Mouse (Mus musculus): ENCODE measurements around the gene Cdk5. TPM values are rescaled to one million over a fixed set of nuclear protein-coding genes. Genes with fewer than 3 reads are reported as not detected.
"Not testable (repeated sequence)": the region's sequence is repeated elsewhere in the genome, so short reads cannot be mapped to it uniquely, and the experiment has no call there.

The Cdk5 gene
- polyA plus RNA-seq, 1 experiment from 2014 or later: 50.7 TPM

DNA sequence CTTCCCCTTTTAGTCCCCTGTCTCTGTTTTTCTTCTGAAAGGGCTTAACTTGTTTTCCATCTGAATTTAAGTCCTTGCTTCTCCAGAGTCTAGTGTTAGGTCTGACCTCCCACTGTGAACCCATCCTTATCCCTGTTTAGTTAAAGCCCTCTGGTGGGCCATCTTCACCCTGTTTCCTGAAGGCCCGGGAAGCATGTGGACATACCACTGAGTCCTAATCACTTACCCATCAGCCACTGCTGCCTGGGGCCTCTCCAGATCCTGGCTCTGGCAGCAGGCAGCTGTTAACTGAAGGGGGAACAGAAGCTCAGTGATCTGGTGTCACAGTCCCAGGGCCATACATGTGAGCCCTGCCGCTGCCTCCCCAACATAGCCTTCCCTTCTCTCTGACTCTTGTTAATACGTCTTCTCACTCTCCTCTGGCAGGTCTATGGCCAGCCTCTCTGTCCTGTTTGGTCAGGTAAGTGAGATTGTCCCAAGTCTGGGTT, 17.9 kb downstream of the Cdk5 start:
- Histone ChIP-seq H3K27me3 (replicated peaks; ENCODE audit: low read depth, poor library complexity, severe bottlenecking) (no peaks in the 10 kb centered on the region), H3K9me3 (no peaks in the 10 kb centered on the region), H3K4me1 (no peaks in the 10 kb centered on the region), H3K36me3 (replicated peaks) (peaks cover 81% of the 10 kb centered on the region), H3K4me3 (no peak overlapping the region), H3K27ac (replicated peaks) (no peak overlapping the region)
- no peak for DNase-seq (ENCODE audit: low spot score)
- 73% methylated on average over 3 of the region's 3 CpGs for WGBS

DNA sequence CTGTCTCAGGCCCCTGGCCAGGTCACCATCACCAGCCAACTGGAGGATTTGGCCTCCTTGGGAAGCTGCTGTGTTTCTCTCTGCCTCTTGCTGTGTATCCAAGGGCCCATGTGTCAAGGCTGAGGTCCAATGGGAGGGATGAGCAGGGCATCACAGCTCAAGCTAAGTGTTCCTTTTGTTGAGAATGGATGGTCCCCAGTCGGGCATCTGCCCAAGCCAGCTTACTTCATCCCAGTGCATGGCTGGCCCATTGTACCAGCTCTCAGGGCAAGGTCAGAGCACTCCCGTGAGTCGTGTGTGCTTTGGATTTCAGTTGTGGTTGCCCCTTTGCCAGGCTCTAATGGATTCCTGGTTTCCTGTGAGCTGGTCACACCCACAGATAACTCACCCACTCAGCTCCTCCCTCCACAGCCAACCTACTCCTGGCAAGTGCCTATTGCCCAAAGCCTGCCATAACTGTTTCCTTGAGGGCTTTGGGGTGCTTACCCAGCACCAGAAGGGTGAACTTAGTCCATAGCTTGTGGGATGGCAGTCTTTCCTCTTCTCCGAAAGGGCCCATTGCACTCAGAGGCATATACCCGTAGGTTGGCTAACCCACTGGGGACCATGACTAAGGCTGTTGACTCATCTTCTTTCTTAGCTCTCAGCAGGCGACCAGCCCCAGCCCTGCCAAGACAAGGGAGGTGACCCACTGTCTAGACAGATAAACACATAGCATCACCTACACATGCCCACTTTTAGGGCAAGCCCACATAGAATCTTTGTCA, 18.6 kb downstream of the Cdk5 start:
- Histone ChIP-seq H3K27ac (replicated peaks) (no peak overlapping the region), H3K36me3 (replicated peaks) (peaks cover 87% of the 10 kb centered on the region), H3K4me3 (no peak overlapping the region), H3K27me3 (replicated peaks; ENCODE audit: low read depth, poor library complexity, severe bottlenecking) (no peaks in the 10 kb centered on the region), H3K9me3 (no peaks in the 10 kb centered on the region), H3K4me1 (peaks cover 6% of the 10 kb centered on the region; the same call in 1 of the 2 replicates)
- no peak for DNase-seq (ENCODE audit: low spot score)
- 82% methylated on average over 6 of the region's 6 CpGs for WGBS

DNA sequence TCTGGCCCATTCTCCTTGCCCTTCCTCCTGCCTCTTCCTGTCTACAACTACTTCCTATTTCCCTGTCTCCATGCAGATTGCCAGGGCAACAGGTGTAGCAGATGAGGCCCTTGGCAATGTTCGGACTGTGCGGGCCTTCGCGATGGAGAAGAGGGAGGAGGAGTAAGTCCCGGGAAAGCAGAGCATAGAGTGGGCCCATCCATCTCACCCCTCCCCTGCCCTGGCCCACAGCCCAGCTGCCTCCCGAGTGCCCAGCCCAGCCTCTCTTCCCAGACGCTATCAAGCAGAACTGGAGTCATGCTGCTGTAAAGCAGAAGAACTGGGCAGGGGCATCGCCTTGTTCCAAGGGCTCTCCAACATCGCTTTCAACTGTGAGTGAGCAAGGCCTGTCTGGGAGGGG, 21.4 kb downstream of the Cdk5 start:
- Histone ChIP-seq H3K9me3 (no peaks in the 10 kb centered on the region), H3K4me1 (peaks cover 7% of the 10 kb centered on the region; the same call in 1 of the 2 replicates), H3K27ac (replicated peaks) (no peak overlapping the region), H3K36me3 (replicated peaks) (peaks cover 66% of the 10 kb centered on the region), H3K4me3 (no peak overlapping the region), H3K27me3 (replicated peaks; ENCODE audit: low read depth, poor library complexity, severe bottlenecking) (no peaks in the 10 kb centered on the region)
- no peak for DNase-seq (ENCODE audit: low spot score)
- WGBS: 88% methylated on average over 9 of the region's 9 CpGs

DNA sequence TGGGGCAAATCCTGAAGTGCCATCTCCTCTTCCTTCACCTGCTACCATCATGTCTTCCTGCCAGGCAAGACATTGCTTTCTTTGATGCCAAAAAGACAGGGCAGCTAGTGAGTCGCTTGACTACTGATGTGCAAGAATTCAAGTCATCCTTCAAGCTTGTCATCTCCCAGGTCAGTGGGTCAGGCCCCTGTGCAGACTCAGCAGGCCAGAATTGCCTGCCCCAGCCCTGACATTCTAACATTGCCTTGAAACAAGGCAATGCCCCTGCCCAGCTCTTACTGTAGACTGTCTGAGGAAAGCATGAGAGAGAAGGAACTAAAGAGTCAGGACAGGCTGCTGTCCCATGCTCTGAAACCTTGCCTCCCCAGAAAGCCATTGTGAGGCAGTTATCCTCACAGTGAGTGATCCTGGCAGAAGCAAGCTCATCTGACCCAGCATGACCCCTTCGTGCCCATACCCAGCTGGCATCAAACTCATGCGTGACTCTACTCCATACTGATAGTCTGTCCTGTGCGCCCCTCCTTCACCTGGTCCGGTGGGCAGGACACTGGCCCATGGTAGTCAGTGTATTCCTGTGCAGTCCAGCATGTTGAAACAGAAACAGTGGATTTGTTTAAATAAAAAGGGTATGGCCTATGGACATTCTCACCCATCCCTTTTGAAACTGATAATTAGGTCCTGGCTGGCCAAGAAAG, 22.3 kb downstream of the Cdk5 start:
- H3K4me3 ChIP-seq: no peak overlapping the region
- no peak for DNase-seq (ENCODE audit: low spot score)
- H3K9me3 ChIP-seq: no peaks in the 10 kb centered on the region
- H3K4me1 ChIP-seq: peaks cover 7% of the 10 kb centered on the region; the same call in 1 of the 2 replicates
- H3K27me3 ChIP-seq (replicated peaks; ENCODE audit: low read depth, poor library complexity, severe bottlenecking): no peaks in the 10 kb centered on the region
- H3K36me3 ChIP-seq (replicated peaks): peaks cover 61% of the 10 kb centered on the region
- H3K27ac ChIP-seq (replicated peaks): no peak overlapping the region
- 92% methylated on average over 5 of the region's 5 CpGs for WGBS

DNA sequence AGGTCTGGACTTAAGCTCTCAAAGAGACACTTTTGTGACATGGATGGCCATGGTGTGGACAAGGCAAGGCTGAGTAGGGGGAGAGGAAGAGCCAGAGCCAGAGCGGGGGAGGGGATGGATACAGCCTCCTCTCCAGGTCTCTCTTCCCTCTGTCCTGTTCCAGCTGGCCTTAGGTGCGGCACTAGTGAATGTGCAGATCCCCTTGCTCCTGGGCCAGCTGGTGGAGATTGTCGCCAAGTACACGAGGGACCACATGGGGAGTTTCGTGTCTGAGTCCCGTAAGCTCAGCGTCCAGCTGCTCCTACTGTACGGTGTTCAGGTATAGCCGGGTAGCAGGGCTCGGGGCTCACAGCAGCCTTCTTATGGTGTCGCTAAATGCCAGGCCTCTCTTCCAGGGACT, 23.0 kb downstream of the Cdk5 start:
- Histone ChIP-seq H3K9me3 (no peaks in the 10 kb centered on the region), H3K4me1 (peaks cover 7% of the 10 kb centered on the region; the same call in 1 of the 2 replicates), H3K4me3 (no peak overlapping the region), H3K36me3 (replicated peaks) (peaks cover 55% of the 10 kb centered on the region), H3K27me3 (replicated peaks; ENCODE audit: low read depth, poor library complexity, severe bottlenecking) (no peaks in the 10 kb centered on the region), H3K27ac (replicated peaks) (no peak overlapping the region)
- no peak for DNase-seq (ENCODE audit: low spot score)
- 89% methylated on average over 11 of the region's 11 CpGs for WGBS

DNA sequence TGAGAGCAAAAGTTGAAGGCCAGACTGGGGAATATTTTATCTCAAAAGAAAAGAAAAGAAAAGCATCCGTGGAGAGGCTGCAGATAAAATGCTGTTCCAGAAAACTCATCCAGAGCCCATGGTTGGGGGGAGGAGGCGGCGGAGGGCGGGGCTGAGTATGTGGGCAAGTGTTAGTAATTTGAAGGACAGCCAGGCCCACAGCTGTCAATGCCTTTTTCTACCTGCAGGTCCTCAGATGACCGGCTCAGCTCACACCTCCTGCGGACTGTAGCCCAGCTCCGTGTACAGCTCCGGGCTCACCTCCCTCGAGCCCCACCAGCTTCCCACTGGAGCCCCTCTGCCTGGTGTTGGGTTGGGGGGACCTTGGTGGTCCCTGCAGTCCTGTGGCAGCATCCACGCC, 23.6 kb downstream of the Cdk5 start:
- 86% methylated on average over 10 of the region's 10 CpGs for WGBS
- no peak overlapping the region for H3K4me3 ChIP-seq
- H3K27ac ChIP-seq (replicated peaks): no peak overlapping the region
- H3K9me3 ChIP-seq: no peaks in the 10 kb centered on the region
- DNase-seq (ENCODE audit: low spot score): no peak
- H3K27me3 ChIP-seq (replicated peaks; ENCODE audit: low read depth, poor library complexity, severe bottlenecking): no peaks in the 10 kb centered on the region
- H3K36me3 ChIP-seq (replicated peaks): peaks cover 50% of the 10 kb centered on the region
- H3K4me1 ChIP-seq: peaks cover 10% of the 10 kb centered on the region; the same call in 1 of the 2 replicates

DNA sequence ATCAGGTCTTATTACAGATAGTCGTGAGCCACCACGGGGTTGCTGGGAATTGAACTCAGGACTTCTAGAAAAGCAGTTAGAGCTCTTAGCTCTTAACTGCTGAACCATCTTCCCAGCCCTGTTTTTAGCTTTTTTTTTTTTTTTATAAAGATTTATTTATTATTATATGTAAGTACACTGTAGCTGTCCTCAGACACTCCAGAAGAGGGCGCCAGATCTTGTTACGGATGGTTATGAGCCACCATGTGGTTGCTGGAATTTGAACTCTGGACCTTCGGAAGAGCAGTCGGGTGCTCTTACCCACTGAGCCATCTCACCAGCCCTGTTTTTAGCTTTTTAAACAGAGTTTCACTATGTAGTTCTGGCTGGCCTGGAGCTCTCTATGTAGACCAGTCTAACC, 27.1 kb downstream of the Cdk5 start:
- not testable (repeated sequence) for DNase-seq (ENCODE audit: low spot score); H3K27me3 ChIP-seq (replicated peaks; ENCODE audit: low read depth, poor library complexity, severe bottlenecking); H3K9me3 ChIP-seq; H3K27ac ChIP-seq (replicated peaks); H3K4me3 ChIP-seq
- 88% methylated on average over 6 of the region's 6 CpGs for WGBS
- peaks cover 19% of the 10 kb centered on the region for H3K36me3 ChIP-seq (replicated peaks)
- peaks cover 20% of the 10 kb centered on the region for H3K4me1 ChIP-seq

DNA sequence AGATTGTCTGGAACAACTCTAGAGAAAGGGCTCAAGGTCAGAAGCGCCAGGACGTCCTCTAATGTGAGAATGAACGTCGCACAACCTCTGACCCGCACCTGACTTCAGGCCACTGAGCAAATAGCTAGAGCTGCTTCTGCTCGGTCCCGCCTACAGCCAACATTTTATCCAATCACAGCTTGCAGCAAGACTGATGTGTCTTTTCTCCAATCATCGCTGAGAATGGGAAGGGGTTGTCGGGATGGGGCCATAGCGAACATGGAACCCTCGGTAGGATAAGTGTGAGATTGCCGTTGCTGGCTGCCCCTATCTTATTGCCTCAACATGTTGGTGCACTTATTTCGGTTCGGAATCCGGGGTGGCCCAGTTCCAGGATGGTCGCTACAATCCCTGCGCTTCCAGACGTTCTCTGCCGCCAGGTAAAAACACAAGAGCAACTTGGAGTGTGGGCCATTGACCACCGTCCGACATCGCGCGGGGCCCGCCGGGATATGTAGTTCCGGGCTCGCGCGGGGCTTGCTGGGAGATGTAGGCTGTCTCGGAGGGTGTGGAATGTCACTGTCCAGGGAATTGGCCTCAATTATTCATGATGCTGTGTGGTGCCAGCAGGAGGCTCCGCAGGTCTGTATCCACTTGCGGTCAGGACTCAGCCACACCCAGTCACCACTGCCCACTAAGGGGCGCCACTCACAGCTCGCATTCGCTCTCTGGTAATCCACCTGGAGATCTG, 29.0 kb downstream of the Cdk5 start:
- no peaks in the 10 kb centered on the region for H3K9me3 ChIP-seq
- WGBS: 1% methylated on average over 36 of the region's 36 CpGs
- H3K27me3 ChIP-seq (replicated peaks; ENCODE audit: low read depth, poor library complexity, severe bottlenecking): peaks cover 25% of the 10 kb centered on the region

DNA sequence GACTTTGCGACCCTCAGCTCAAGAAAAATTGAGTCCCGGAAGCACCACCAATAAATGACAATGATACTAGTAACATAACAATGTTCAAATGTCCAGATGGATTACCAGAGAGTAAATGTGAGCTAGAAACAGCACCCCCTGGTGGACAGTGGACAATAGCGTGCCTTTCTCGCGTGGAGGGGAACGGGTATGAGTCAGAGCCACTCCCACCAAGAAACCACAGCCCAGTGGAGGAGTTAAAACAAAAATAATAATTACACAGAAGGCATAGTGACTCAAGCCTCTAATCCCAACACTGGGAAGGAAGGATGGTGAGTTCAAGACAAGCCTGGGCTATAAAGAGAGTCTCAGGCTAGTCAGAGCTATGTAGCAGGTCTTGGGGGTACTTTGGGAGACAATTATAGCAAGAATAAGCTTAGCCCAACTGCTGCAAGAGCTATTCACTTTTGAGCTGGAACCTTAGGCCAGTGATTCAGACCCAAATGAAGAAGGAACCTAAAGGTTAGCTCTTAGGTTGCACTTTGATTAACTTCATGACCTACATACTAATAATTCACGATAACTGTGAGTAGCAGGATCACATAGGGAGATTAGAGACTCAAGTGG, 29.8 kb downstream of the Cdk5 start, which contains the start of gene Abcb8:
Gene Abcb8, plus strand, starts transcription at position 272 of the 606 bp plus-strand sequence.
- Histone ChIP-seq H3K4me3 (peak within 1 kb of the TSS; percentile 62), H3K27me3 (replicated peaks; ENCODE audit: low read depth, poor library complexity, severe bottlenecking) (peaks cover 33% of the 10 kb centered on the region), H3K36me3 (replicated peaks) (peaks cover 4% of the 10 kb centered on the region; the same call in 1 of the 2 replicates), H3K4me1 (peaks cover 30% of the 10 kb centered on the region), H3K27ac (replicated peaks) (peak within 1 kb of the TSS; percentile 87), H3K9me3 (no peaks in the 10 kb centered on the region)
- DNase-seq (ENCODE audit: low spot score): peak; percentile 80
- 23% methylated on average over 7 of the region's 7 CpGs for WGBS

More for the DNA sequence above, 29.0 kb downstream of the Cdk5 start:
- Histone ChIP-seq H3K4me1 (peaks cover 22% of the 10 kb centered on the region), H3K36me3 (replicated peaks) (peaks cover 4% of the 10 kb centered on the region; the same call in 1 of the 2 replicates), H3K27ac (replicated peaks) (peak overlapping the region; percentile 87), H3K4me3 (peak overlapping the region; percentile 62)
- DNase-seq (ENCODE audit: low spot score): peak; percentile 96

DNA sequence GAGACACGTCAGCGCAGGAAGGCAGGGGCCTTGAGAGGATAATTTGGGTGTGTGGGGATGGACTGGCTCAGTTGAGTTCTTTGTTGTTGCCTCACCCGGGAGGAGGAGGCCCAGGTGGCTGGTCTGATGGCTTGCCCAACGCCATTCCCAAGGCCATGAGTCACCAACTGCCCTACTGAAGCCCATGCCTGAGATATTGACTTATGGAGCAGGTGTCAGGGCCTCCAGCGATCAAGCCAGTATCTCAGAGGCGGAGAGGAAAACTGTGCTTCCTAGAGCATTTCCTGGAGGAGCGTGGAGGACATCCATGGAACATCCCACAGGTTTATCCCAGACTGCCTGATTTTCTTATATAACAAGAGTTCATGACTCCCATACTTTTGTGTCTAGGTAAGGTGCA, 30.6 kb downstream of the Cdk5 start:
- Histone ChIP-seq H3K36me3 (replicated peaks) (peaks cover 4% of the 10 kb centered on the region; the same call in 1 of the 2 replicates), H3K4me3 (no peak overlapping the region), H3K9me3 (no peaks in the 10 kb centered on the region), H3K4me1 (peaks cover 38% of the 10 kb centered on the region), H3K27me3 (replicated peaks; ENCODE audit: low read depth, poor library complexity, severe bottlenecking) (peaks cover 41% of the 10 kb centered on the region), H3K27ac (replicated peaks) (no peak overlapping the region)
- WGBS: 79% methylated on average over 7 of the region's 7 CpGs
- no peak for DNase-seq (ENCODE audit: low spot score)

DNA sequence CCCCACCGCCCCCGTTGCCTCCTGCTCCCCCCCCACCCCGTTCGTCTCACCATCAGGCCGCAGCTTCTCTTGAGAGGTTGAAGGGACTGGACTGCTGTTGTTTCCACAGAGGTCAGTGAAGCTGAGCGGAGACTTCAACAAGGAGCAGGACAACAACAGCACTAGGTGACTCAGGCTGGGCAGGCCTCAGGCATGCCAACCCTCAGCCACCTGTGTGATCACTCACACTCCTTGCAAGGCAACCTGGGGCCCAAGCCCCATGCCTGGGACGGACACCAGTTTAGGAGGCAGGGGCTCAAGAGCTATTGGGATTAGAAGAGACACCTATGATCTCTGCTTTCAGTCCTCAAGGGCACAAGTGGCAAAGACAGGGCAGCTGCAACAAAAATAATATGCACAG, 31.5 kb downstream of the Cdk5 start, which contains the start of gene Atg9b:
Gene Atg9b, minus strand, starts transcription at position 280 of the 400 bp plus-strand sequence.
- 86% methylated on average over 7 of the region's 7 CpGs for WGBS
- H3K4me3 ChIP-seq: no peak within 1 kb of the TSS
- H3K36me3 ChIP-seq (replicated peaks): peaks cover 4% of the 10 kb centered on the region; the same call in 1 of the 2 replicates
- H3K27me3 ChIP-seq (replicated peaks; ENCODE audit: low read depth, poor library complexity, severe bottlenecking): peaks cover 49% of the 10 kb centered on the region
- H3K4me1 ChIP-seq: peaks cover 47% of the 10 kb centered on the region
- DNase-seq (ENCODE audit: low spot score): no peak
- no peak within 1 kb of the TSS for H3K27ac ChIP-seq (replicated peaks)
- H3K9me3 ChIP-seq: no peaks in the 10 kb centered on the region

DNA sequence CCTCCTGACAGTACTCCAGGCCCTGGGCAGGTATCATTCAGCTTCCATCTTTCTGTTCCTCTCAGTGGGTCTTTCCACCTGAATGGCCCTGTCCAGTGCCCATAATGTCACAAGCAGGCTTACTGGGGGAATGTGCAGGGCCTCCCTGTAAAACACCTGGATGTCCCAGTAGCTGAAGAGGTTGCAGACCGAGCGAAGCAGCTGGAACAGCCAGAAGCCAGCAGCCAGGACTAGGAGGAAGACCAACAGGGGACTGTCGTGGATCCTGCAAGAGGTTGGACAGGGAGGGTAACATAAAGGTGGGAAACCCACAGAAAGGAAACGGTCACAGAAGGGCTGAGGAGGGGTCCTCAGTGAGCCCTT, 33.7 kb downstream of the Cdk5 start:
- no peak overlapping the region; the same call in 1 of the 2 replicates for H3K27ac ChIP-seq (replicated peaks)
- no peaks in the 10 kb centered on the region for H3K9me3 ChIP-seq
- no peak overlapping the region for H3K4me3 ChIP-seq
- WGBS: 78% methylated on average over 4 of the region's 4 CpGs
- no peak for DNase-seq (ENCODE audit: low spot score)
- H3K36me3 ChIP-seq (replicated peaks): no peaks in the 10 kb centered on the region
- H3K27me3 ChIP-seq (replicated peaks; ENCODE audit: low read depth, poor library complexity, severe bottlenecking): peaks cover 72% of the 10 kb centered on the region
- H3K4me1 ChIP-seq: peaks cover 44% of the 10 kb centered on the region

All from embryonic facial prominence, embryonic 10.5 days (tissue).